Mouse (Mus musculus): Measurements from ENCODE around the gene Gga3. TPM values are rescaled to one million over a fixed set of nuclear protein-coding genes. Genes with fewer than 3 reads are reported as not detected.

Gga3 gene
- total RNA-seq, 2 experiments from 2014 or later: 83.9 to 95.1 TPM

DNA sequence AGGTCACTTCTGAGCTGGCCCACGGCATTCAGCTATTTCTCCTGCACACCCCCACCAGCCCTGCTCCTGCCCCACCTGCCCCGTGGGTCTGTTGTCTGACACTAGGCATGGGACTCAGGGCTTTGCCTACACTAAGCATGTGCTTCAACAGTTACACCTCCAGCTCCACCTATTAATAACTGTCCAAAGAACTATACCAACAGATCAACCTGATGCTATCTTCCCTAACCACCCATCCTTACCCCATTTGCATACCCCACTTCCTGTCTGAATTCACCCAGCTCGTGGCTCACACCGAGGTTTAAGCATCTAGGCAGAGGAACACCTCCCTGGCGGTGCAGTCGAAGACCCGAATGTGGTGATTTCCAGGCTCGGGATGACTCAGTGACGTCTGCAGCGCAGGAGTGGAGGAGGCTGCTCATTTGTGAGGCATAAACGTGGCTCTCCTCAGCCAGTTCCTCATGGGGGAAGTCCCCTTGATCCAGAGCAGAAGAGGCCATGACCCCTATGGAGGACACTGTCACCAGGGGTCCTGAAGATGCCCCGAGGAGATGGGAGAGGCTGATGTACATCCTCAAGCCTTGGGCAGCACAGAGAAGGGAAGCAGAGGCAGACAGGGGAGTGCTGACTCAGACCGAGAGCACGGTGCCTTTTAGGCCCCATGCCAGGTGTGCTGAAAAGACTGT, 37.3 kb upstream of the Gga3 start:
- TF ChIP-seq CTCF (IDR thresholded peaks at IDR 0.05): no peak
- intact Hi-C loops (cut with DNase I): no loop called here
- DNase-seq (ENCODE audit: extremely low spot score in 1 of 2, low spot score in 2 of 2): peak; percentile 36 to 40
- Histone ChIP-seq H3K27ac (no peak overlapping the region), H3K4me3 (no peak overlapping the region)

DNA sequence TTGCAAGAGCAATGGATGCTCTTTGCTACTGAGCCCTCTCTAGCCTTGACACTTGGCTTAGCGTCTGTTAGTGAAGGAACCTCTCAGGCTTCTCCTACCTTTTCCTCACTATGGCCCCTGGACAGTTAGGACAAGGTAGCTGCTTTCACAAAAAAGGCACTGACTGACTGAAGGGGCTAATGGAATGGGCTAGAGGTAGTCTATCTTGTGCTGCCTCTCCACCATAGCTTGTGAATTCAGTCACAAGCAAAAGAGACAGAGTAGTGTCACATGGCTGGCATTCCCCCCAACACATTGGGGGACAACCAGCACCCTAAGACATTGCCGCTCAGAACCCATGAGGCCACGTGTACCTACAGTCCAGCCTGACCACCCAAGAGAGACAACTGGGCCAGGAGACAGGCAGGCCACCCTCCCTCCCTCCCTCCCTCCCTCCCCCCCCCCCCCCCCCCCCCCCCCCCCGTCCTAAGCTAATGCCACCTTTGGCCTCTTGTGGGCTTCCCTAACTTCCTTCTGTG, 36.5 kb upstream of the Gga3 start:
- no peak for TF ChIP-seq CTCF (IDR thresholded peaks at IDR 0.05)
- no peak for DNase-seq (ENCODE audit: extremely low spot score in 1 of 2, low spot score in 2 of 2)
- Histone ChIP-seq H3K4me3 (no peak overlapping the region), H3K27ac (no peak overlapping the region)
- intact Hi-C loops (cut with DNase I): no loop called here

DNA sequence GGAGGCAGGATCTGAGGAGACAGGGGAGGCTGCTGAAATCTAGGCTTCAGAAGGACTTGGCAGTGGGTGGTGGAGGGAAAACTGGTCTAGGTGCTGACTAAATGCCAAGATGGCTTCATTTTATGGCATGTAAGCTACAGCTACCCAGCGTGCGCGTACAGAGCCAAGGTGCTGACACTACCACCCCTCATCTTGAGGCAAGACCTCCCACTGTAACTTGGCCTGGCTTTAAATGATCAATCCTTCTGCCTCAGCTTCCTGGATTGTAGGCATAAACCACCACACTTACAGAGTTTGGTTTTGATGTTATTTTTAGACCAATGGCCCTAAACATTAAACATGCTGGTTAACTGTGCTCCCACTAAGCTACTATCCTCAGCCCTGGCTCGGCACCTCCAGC, 35.7 kb upstream of the Gga3 start:
- no peak overlapping the region for H3K27ac ChIP-seq
- no peak for TF ChIP-seq CTCF (IDR thresholded peaks at IDR 0.05)
- no peak for DNase-seq (ENCODE audit: extremely low spot score in 1 of 2, low spot score in 2 of 2)
- intact Hi-C loops (cut with DNase I): no loop called here
- no peak overlapping the region for H3K4me3 ChIP-seq

DNA sequence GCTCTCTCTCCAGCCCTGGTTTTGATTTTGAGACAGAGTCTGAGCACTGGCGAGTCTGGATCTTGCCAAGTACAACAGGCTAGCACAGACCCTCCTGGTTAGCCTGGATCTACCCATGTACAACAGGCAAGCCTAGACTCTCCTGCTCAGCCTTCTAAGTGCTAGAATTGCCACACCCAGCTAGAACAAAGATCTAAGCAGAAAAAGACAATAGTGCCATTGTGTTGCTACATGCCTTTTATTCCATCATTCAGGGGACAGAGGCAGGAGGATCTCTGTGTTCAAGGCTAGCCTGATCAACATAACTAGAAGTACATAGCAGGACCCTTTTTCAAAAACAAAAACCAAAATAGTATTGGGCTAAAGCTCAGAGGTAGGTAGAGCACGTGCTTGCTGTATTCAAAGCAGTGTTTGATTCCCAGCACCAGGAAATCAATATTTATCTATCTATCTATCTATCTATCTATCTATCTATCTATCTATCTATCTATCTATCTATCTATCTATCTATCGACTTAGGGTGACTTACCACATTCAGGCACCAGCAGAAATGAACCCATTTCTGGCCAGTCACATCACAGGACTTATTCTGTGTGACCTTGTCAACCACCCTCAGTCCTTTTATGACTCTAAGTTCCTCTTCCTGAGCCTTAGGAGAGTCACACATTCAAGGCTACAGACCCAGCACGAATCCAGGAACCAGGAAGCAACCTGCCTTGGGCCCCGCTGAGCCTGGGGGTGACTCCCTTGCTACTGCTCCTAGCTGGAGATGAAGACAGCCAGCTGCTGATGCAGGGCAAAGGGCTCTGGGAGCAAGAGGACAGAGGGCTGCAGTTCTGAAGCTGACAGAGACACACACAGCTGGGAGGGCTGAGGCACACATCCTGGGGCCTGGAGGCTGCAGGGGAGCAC, 34.9 kb upstream of the Gga3 start:
- no peak overlapping the region for H3K4me3 ChIP-seq
- TF ChIP-seq CTCF (IDR thresholded peaks at IDR 0.05): no peak
- DNase-seq (ENCODE audit: extremely low spot score in 1 of 2, low spot score in 2 of 2): no peak
- no peak overlapping the region for H3K27ac ChIP-seq
- intact Hi-C loops (cut with DNase I): no loop called here

DNA sequence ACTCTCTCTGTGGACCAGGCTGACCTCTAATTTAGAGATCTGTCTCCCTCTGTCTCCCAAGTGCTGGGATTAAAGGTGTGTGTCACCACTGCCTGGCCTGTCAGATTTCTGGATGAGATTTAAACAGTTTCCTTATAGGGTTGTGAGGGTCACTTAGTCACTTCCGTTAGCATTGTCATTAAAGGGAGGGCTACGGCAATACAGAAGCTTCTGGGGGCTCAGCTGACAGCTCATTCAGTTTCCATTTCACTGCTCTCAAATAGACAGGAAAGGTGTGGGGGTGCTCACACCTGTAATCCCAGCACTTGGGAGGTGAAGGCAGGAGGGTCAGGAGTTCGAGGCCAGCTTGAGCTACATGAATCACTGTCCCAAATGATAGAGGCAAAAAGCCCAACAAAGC, 33.1 kb upstream of the Gga3 start:
- intact Hi-C loops (cut with DNase I): no loop called here
- TF ChIP-seq CTCF (IDR thresholded peaks at IDR 0.05): no peak
- no peak overlapping the region for H3K4me3 ChIP-seq
- H3K27ac ChIP-seq: no peak overlapping the region
- no peak for DNase-seq (ENCODE audit: extremely low spot score in 1 of 2, low spot score in 2 of 2)

DNA sequence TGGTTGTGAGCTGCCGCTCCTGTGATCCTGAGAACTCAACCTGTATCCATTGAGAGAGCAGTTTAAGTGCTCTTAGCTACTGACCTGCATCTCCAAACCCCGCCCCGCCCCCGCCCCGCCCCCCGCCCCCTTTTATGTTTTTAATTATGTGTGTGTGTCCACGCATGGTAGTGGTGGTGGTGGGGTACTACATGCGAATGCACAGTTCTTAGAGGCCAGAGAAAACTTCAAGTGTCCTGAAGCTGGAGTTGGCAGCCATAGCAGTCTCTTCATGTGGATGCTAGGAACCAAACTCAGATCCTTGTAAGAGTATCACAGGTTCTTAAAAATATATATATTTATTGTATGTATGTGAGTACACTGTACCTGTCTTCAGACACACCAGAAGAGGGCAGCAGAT, 31.6 kb upstream of the Gga3 start:
- no peak; the same call in 1 of the 2 replicates for TF ChIP-seq CTCF (IDR thresholded peaks at IDR 0.05)
- intact Hi-C loops (cut with DNase I): no loop called here
- no peak for DNase-seq (ENCODE audit: extremely low spot score in 1 of 2, low spot score in 2 of 2)
- Histone ChIP-seq H3K27ac (no peak overlapping the region), H3K4me3 (no peak overlapping the region)

DNA sequence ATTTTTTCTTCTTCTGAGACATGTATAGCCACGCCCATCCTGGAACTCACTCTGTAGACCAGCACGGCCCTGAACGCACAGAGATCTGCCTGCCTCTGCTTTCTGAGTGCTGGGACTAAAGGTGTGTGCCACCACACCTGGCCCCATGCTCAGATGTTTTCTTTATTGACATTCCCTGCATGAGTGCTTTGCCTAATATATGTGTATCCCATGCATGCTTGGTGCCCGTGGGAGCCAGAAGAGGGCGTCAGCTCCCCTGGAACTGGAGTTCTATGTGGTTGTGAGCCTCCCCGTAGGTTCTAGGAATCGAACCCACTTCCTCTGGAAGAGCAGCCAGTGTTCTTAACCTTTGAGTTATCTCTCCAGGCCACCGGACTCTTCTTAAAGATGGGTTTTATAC, 31.2 kb upstream of the Gga3 start:
- intact Hi-C loops (cut with DNase I): no loop called here
- H3K27ac ChIP-seq: no peak overlapping the region
- no peak overlapping the region for H3K4me3 ChIP-seq
- no peak for DNase-seq (ENCODE audit: extremely low spot score in 1 of 2, low spot score in 2 of 2)
- no peak for TF ChIP-seq CTCF (IDR thresholded peaks at IDR 0.05)

DNA sequence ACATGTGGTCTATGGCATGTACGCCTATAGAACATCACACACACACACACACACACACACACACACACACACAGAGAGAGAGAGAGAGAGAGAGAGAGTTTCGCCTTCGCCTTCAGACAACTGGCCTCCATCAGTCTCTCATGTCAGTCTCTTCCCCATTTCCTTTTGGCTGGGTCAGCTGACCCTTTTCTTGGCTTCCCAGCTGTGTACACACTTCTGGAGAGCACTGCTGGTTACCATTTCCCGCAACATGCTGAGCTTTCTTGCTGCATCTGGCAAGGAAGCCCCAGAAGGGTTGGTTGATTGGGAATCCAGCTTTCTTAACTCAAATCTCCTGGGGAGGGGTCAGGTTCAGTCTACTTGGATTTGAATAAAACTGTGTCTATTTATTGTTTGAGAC, 30.3 kb upstream of the Gga3 start:
- DNase-seq (ENCODE audit: extremely low spot score in 1 of 2, low spot score in 2 of 2): no peak
- H3K4me3 ChIP-seq: no peak overlapping the region
- H3K27ac ChIP-seq: no peak overlapping the region
- no peak for TF ChIP-seq CTCF (IDR thresholded peaks at IDR 0.05)
- intact Hi-C loops (cut with DNase I): no loop called here

DNA sequence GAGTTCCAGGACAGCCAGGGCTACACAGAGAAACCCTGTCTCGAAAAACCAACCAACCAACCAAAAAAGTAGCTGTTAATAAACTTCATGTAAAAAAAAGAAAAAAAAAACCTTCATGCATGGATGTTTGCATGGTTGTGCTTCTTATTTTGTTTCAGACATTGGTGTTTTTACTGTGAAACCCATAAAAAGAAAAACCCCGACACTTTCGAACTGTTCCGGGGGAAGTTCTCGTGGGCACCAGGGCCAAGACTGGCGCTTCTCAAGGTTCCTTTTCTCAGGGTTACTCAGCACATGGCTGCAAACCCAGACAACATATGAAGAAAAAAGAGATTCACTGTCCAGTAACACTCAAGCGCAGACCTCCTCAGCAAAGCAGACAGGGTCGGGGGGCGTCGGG, 29.0 kb upstream of the Gga3 start:
- no peak overlapping the region for H3K27ac ChIP-seq
- intact Hi-C loops (cut with DNase I): no loop called here
- H3K4me3 ChIP-seq: no peak overlapping the region
- no peak for DNase-seq (ENCODE audit: extremely low spot score in 1 of 2, low spot score in 2 of 2)
- no peak for TF ChIP-seq CTCF (IDR thresholded peaks at IDR 0.05)

DNA sequence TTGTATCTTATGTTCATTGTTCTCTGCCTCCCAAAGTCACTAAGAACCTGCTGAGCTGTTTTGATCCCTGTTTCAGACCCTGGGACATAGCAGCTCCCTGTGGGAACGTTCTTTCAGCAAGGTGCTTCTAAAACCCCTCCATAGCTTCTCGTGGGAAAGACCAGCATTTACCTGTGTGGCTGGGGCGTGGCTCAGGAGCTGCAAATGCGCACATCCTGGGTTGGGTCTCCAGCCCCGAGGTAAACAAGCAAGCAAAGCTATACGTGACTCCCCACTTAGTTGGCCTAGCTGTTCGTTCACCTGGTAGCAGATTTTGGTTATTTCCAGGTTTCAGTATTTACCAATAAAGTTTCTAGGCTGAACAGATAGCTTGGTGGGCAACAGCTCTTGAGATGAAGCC, 28.4 kb upstream of the Gga3 start:
- no peak for DNase-seq (ENCODE audit: extremely low spot score in 1 of 2, low spot score in 2 of 2)
- Histone ChIP-seq H3K27ac (no peak overlapping the region), H3K4me3 (no peak overlapping the region)
- TF ChIP-seq CTCF (IDR thresholded peaks at IDR 0.05): no peak
- intact Hi-C loops (cut with DNase I): no loop called here

DNA sequence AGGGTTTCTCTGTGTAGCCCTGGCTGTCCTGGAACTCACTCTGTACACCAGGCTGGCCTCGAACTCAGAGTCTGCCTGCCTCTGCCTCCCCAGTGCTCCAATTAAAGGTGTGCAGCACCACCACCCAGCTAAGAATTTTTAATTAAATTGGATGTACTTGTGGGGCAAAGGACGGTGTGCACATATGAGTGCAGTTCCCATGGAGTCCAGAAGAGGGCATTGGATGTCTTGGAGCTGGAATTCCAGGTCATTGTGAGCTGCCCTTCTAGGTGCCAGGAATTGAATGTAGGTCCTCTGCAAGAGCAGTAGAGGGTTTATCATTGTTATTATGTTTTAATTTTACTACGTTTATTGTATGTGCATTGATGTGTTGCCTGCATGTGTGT, 27.6 kb upstream of the Gga3 start:
- peak; percentile 73 for TF ChIP-seq CTCF (IDR thresholded peaks at IDR 0.05)
- Histone ChIP-seq H3K27ac (no peak overlapping the region), H3K4me3 (no peak overlapping the region)
- intact Hi-C loops (cut with DNase I): no loop called here
- no peak for DNase-seq (ENCODE audit: extremely low spot score in 1 of 2, low spot score in 2 of 2)

Measured in left cerebral cortex, adult 2 months (tissue).